Mouse (Mus musculus): ENCODE data around the gene Vps45.

- no peak for TF ChIP-seq CTCF (IDR thresholded peaks at IDR 0.05; ENCODE audit: control insufficient read depth, insufficient read depth, insufficient replicate concordance, low read depth, low read length)
- TF ChIP-seq POLR2A (IDR thresholded peaks at IDR 0.05; ENCODE audit: control insufficient read depth, low read depth, low read length), result no peak
Measured at GRCm38 (mm10) chr3:95969277-95969676, 89.0 kb downstream of the Vps45 start.
